Mouse (Mus musculus): ENCODE data around the gene Cd164l2. TPM values are rescaled to one million over a fixed set of nuclear protein-coding genes. Genes with fewer than 3 reads are reported as not detected.

Gene Cd164l2
- total RNA-seq, 2 experiments from 2014 or later = not detected

GRCm38 (mm10) chr4:133213268-133213590 is 1.3 kb downstream of the Cd164l2 start:
- peak in 1 of 2 experiments; percentile 29 for DNase-seq
- intact Hi-C loops (cut with DNase I) = loop anchor here (2.0 to 5.0 kb wide), 2 partner anchors 204 to 266 kb away; no protein-coding TSS in a partner anchor

- intact Hi-C loops (cut with DNase I) = loop anchor here (2.0 to 5.0 kb wide), 2 partner anchors 205 to 266 kb away; no protein-coding TSS in a partner anchor
- DNase-seq = no peak
Observed at GRCm38 (mm10) chr4:133213661-133214060, 1.7 kb downstream of the Cd164l2 start.

- peak; percentile 61 to 74 for DNase-seq
- intact Hi-C loops (cut with DNase I) = loop anchor here (1.0 to 2.0 kb wide), 2 partner anchors 34 to 79 kb away; no protein-coding TSS in a partner anchor
Observed at GRCm38 (mm10) chr4:133217641-133218040, 5.7 kb downstream of the Cd164l2 start.

- no peak for DNase-seq
- intact Hi-C loops (cut with DNase I) = no loop called here
Observed at GRCm38 (mm10) chr4:133218745-133219144, 6.8 kb downstream of the Cd164l2 start.

- no peak for DNase-seq
- intact Hi-C loops (cut with DNase I) = no loop called here
Observed at GRCm38 (mm10) chr4:133220656-133221055, 8.7 kb downstream of the Cd164l2 start.

- DNase-seq = no peak
- intact Hi-C loops (cut with DNase I) = no loop called here
Observed at GRCm38 (mm10) chr4:133221701-133222100, 9.8 kb downstream of the Cd164l2 start.

- intact Hi-C loops (cut with DNase I) = no loop called here
- DNase-seq = no peak
Observed at GRCm38 (mm10) chr4:133223875-133224274, 11.9 kb downstream of the Cd164l2 start.

- peak; percentile 56 to 59 for DNase-seq
- intact Hi-C loops (cut with DNase I) = loop anchor here (1.0 kb wide), 1 partner anchor 33 kb away; no protein-coding TSS in a partner anchor
Observed at GRCm38 (mm10) chr4:133226073-133226472, 14.1 kb downstream of the Cd164l2 start.

GRCm38 (mm10) chr4:133227636-133228035 is 15.7 kb downstream of the Cd164l2 start:
- no peak for DNase-seq
- intact Hi-C loops (cut with DNase I) = no loop called here

GRCm38 (mm10) chr4:133229582-133229981 is 17.7 kb downstream of the Cd164l2 start:
- intact Hi-C loops (cut with DNase I) = no loop called here
- no peak for DNase-seq

- intact Hi-C loops (cut with DNase I) = loop anchor here (1.0 kb wide), 2 partner anchors 19 to 64 kb away; no protein-coding TSS in a partner anchor
- DNase-seq = peak; percentile 47 to 60
Observed at GRCm38 (mm10) chr4:133233285-133233976, 21.5 kb downstream of the Cd164l2 start.

GRCm38 (mm10) chr4:133234771-133235170 is 22.8 kb downstream of the Cd164l2 start:
- no peak for DNase-seq
- intact Hi-C loops (cut with DNase I) = no loop called here

- DNase-seq = no peak
- intact Hi-C loops (cut with DNase I) = no loop called here
Observed at GRCm38 (mm10) chr4:133235415-133235814, 23.5 kb downstream of the Cd164l2 start.

GRCm38 (mm10) chr4:133237911-133238310 is 26.0 kb downstream of the Cd164l2 start:
- no peak for DNase-seq
- intact Hi-C loops (cut with DNase I) = no loop called here

GRCm38 (mm10) chr4:133240490-133240921 is 28.6 kb downstream of the Cd164l2 start, which contains the start of gene Map3k6:
Map3k6 (plus strand) TSS chr4:133240818.
- intact Hi-C loops (cut with DNase I) = no loop called here
- peak; percentile 82 to 85 for DNase-seq

GRCm38 (mm10) chr4:133240934-133241908 is 29.3 kb downstream of the Cd164l2 start:
- intact Hi-C loops (cut with DNase I) = no loop called here
- DNase-seq = peak; percentile 93 to 94

- no peak for DNase-seq
- intact Hi-C loops (cut with DNase I) = no loop called here
Observed at GRCm38 (mm10) chr4:133241910-133242309, 30.0 kb downstream of the Cd164l2 start.

GRCm38 (mm10) chr4:133242710-133243109 is 30.8 kb downstream of the Cd164l2 start:
- intact Hi-C loops (cut with DNase I) = no loop called here
- no peak for DNase-seq

GRCm38 (mm10) chr4:133243538-133243937 is 31.6 kb downstream of the Cd164l2 start:
- intact Hi-C loops (cut with DNase I) = no loop called here

GRCm38 (mm10) chr4:133244289-133244688 is 32.4 kb downstream of the Cd164l2 start:
- intact Hi-C loops (cut with DNase I) = no loop called here
- DNase-seq = no peak

More at GRCm38 (mm10) chr4:133243538-133243937, 31.6 kb downstream of the Cd164l2 start:
- DNase-seq = no peak

GRCm38 (mm10) chr4:133247072-133247471 is 35.1 kb downstream of the Cd164l2 start:
- peak; percentile 44 to 56 for DNase-seq
- intact Hi-C loops (cut with DNase I) = no loop called here

Data from heart, postnatal 10 days (tissue).